Mouse (Mus musculus): ENCODE measurements around the gene Cntn4. TPM values are rescaled to one million over a fixed set of nuclear protein-coding genes. Genes with fewer than 3 reads are reported as not detected.

Cntn4 gene
- polyA plus RNA-seq, 2 experiments, result 1.2 to 1.9 TPM

DNA sequence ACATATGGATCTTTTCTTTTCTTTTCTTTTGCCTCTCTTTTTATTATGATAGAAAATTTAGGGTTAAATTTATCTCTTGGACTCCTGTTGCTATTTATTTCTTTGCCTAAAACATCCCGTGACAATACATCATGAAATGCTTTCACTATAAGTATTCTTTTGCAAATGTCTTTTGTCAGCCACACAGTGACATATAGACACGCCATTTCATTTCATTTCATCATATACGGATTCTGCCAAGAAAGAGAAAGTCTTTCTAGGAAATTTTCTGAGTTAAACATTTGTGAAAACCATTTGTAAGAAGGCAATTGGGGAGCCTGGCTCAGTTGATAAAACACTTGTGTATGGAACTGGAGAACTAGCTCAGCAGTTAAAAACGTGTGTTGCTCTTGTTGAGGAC is 625.0 kb downstream of the Cntn4 start:
- H3K27ac ChIP-seq (replicated peaks; ENCODE audit: low read depth, low read length), result no peak overlapping the region
- no peak overlapping the region for H3K9ac ChIP-seq (ENCODE audit: low read depth, low read length, severe bottlenecking)
- ATAC-seq (ENCODE audit: low FRiP score, low read depth) (no peak), DNase-seq (ENCODE audit: low spot score) (no peak)
- H3K9me3 ChIP-seq (ENCODE audit: control insufficient read depth, low read length), result no peaks in the 10 kb centered on the region
- no peaks in the 10 kb centered on the region for H3K36me3 ChIP-seq (ENCODE audit: control insufficient read depth, insufficient read depth, low read length)
- H3K4me3 ChIP-seq (replicated peaks; ENCODE audit: low read length), result no peak overlapping the region
- WGBS, result 70% methylated on average over 4 of the region's 4 CpGs
- H3K27me3 ChIP-seq (ENCODE audit: control insufficient read depth, insufficient read depth, low read length), result no peaks in the 10 kb centered on the region
- no peak overlapping the region for H3K4me2 ChIP-seq (replicated peaks; ENCODE audit: low read depth, low read length, severe bottlenecking)
- TF ChIP-seq POLR2A (IDR thresholded peaks at IDR 0.05; ENCODE audit: borderline replicate concordance, extremely low read depth, insufficient read depth, insufficient read length), result no peak
- H3K4me1 ChIP-seq (ENCODE audit: control insufficient read depth, insufficient read depth, low read length), result no peaks in the 10 kb centered on the region

DNA sequence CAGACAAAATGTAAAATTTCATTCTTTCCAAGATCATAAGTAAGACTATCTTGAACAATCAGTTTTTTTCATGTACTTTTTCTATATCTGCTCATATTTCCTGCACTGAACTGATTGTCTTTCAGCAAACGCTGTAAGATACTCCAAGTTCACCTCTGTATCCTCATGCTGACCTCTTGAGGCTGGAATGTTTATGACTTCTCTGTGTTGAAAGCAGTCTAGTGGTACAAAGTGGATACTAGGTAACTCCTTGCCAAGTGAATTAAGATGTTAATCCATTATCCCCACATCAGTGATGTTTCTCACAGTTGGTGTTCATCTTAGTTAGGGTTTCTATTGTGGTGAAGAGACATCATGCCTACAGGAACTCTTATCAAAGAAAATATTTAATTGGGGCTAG is 651.5 kb downstream of the Cntn4 start:
- Histone ChIP-seq H3K9me3 (ENCODE audit: control insufficient read depth, low read length) (no peaks in the 10 kb centered on the region), H3K9ac (ENCODE audit: low read depth, low read length, severe bottlenecking) (no peak overlapping the region), H3K36me3 (ENCODE audit: control insufficient read depth, insufficient read depth, low read length) (no peaks in the 10 kb centered on the region), H3K27ac (replicated peaks; ENCODE audit: low read depth, low read length) (no peak overlapping the region), H3K27me3 (ENCODE audit: control insufficient read depth, insufficient read depth, low read length) (no peaks in the 10 kb centered on the region), H3K4me1 (ENCODE audit: control insufficient read depth, insufficient read depth, low read length) (no peaks in the 10 kb centered on the region), H3K4me2 (replicated peaks; ENCODE audit: low read depth, low read length, severe bottlenecking) (no peak overlapping the region), H3K4me3 (replicated peaks; ENCODE audit: low read length) (no peak overlapping the region)
- WGBS, result 60% methylated on average over 1 of the region's 1 CpGs
- DNase-seq (ENCODE audit: low spot score) (no peak), ATAC-seq (ENCODE audit: low FRiP score, low read depth) (no peak)
- no peak for TF ChIP-seq POLR2A (IDR thresholded peaks at IDR 0.05; ENCODE audit: borderline replicate concordance, extremely low read depth, insufficient read depth, insufficient read length)

DNA sequence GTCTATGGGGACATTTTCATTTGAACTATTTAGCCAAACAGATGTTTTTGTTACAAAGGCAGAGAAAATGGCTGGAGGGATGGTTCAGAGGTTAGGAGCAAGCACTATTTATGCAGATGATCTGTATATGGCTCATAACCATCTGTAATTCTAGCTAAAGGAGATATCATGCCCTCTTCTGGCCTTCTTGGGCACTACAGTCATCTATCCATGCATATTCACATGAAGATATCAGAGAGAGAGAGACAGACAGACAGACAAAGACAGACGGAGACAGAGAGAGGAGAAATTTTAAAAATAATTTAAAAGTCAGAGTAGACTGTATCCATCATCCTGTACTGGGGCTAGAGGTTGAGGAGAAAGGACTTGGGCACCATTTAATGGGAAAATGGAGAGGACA is 652.2 kb downstream of the Cntn4 start:
- 72% methylated on average over 1 of the region's 1 CpGs for WGBS
- no peak for ATAC-seq (ENCODE audit: low FRiP score, low read depth)
- no peaks in the 10 kb centered on the region for H3K4me1 ChIP-seq (ENCODE audit: control insufficient read depth, insufficient read depth, low read length)

DNA sequence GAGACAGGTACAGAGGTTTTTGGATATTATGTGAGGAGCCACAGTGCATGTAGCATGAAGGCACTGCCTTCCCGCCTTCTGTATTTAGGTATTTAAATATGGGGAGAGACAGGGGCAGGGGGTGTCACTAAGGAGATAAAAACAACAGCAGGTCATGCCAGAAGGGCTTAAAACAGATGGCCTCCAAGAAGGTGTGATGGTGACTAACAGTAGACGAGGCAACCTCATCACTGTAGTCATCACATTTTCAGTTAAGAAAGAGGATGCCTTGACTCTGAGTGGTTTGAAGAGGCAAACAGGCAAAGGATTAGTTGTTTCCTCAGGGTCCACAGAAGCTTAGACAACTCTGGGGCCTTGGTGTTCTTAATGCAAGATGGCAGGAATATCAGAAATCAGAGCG is 655.0 kb downstream of the Cntn4 start:
- no peaks in the 10 kb centered on the region for H3K36me3 ChIP-seq (ENCODE audit: control insufficient read depth, insufficient read depth, low read length)
- WGBS, result 79% methylated on average over 3 of the region's 3 CpGs
- no peak overlapping the region for H3K4me3 ChIP-seq (replicated peaks; ENCODE audit: low read length)
- no peak overlapping the region for H3K27ac ChIP-seq (replicated peaks; ENCODE audit: low read depth, low read length)
- H3K4me1 ChIP-seq (ENCODE audit: control insufficient read depth, insufficient read depth, low read length), result no peaks in the 10 kb centered on the region
- H3K4me2 ChIP-seq (replicated peaks; ENCODE audit: low read depth, low read length, severe bottlenecking), result no peak overlapping the region
- H3K9me3 ChIP-seq (ENCODE audit: control insufficient read depth, low read length), result no peaks in the 10 kb centered on the region
- no peak for DNase-seq (ENCODE audit: low spot score)
- H3K27me3 ChIP-seq (ENCODE audit: control insufficient read depth, insufficient read depth, low read length), result no peaks in the 10 kb centered on the region
- H3K9ac ChIP-seq (ENCODE audit: low read depth, low read length, severe bottlenecking), result no peak overlapping the region
- no peak for ATAC-seq (ENCODE audit: low FRiP score, low read depth)
- no peak for TF ChIP-seq POLR2A (IDR thresholded peaks at IDR 0.05; ENCODE audit: borderline replicate concordance, extremely low read depth, insufficient read depth, insufficient read length)

More for the DNA sequence above, 652.2 kb downstream of the Cntn4 start:
- no peaks in the 10 kb centered on the region for H3K36me3 ChIP-seq (ENCODE audit: control insufficient read depth, insufficient read depth, low read length)
- DNase-seq (ENCODE audit: low spot score), result no peak
- TF ChIP-seq POLR2A (IDR thresholded peaks at IDR 0.05; ENCODE audit: borderline replicate concordance, extremely low read depth, insufficient read depth, insufficient read length), result no peak
- H3K27me3 ChIP-seq (ENCODE audit: control insufficient read depth, insufficient read depth, low read length), result no peaks in the 10 kb centered on the region
- no peak overlapping the region for H3K27ac ChIP-seq (replicated peaks; ENCODE audit: low read depth, low read length)
- H3K9ac ChIP-seq (ENCODE audit: low read depth, low read length, severe bottlenecking), result no peak overlapping the region
- no peak overlapping the region for H3K4me3 ChIP-seq (replicated peaks; ENCODE audit: low read length)
- no peak overlapping the region for H3K4me2 ChIP-seq (replicated peaks; ENCODE audit: low read depth, low read length, severe bottlenecking)
- H3K9me3 ChIP-seq (ENCODE audit: control insufficient read depth, low read length), result no peaks in the 10 kb centered on the region

DNA sequence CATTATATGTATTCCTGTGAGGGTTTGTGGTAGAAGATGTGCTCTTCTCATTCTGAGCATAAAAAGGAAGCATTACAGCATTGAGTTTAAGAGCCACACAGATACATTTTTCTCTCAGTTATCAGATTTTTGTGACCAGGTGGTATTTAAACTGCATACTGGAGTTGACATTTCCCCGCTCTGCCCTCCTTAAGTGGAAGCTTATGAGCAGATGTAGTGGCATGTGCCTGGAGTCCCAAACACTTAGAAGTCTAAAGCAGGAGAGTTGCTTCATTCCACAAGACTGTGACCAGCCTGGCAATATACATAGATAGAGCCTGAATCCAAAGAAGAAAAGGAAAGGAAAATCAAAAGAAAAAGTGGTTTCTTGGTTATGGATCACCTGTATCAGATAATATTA is 655.5 kb downstream of the Cntn4 start:
- Histone ChIP-seq H3K4me1 (ENCODE audit: control insufficient read depth, insufficient read depth, low read length) (no peaks in the 10 kb centered on the region), H3K27ac (replicated peaks; ENCODE audit: low read depth, low read length) (no peak overlapping the region), H3K36me3 (ENCODE audit: control insufficient read depth, insufficient read depth, low read length) (no peaks in the 10 kb centered on the region), H3K9ac (ENCODE audit: low read depth, low read length, severe bottlenecking) (no peak overlapping the region), H3K27me3 (ENCODE audit: control insufficient read depth, insufficient read depth, low read length) (no peaks in the 10 kb centered on the region), H3K9me3 (ENCODE audit: control insufficient read depth, low read length) (no peaks in the 10 kb centered on the region), H3K4me3 (replicated peaks; ENCODE audit: low read length) (no peak overlapping the region), H3K4me2 (replicated peaks; ENCODE audit: low read depth, low read length, severe bottlenecking) (no peak overlapping the region)
- no peak for ATAC-seq (ENCODE audit: low FRiP score, low read depth)
- WGBS, result 61% methylated on average over 1 of the region's 1 CpGs
- no peak for TF ChIP-seq POLR2A (IDR thresholded peaks at IDR 0.05; ENCODE audit: borderline replicate concordance, extremely low read depth, insufficient read depth, insufficient read length)
- no peak for DNase-seq (ENCODE audit: low spot score)

DNA sequence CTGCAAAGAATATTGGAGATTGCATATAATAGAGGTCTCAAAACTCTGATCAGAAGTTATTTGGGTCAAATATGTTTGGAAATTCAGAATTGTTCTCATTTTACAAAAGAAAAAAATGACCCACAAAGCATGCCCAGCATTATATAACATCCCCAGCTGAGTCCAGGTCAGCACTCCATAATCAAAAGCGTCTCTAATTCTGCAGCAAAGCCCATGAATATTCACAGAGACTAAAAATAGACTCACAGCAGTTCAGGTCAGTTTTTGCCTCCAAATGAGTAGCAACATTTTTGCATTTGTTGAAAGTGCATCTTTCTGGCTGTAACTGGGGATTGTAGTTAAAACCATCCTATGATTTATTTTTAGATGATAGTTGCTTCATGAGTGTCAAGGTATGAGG is 657.6 kb downstream of the Cntn4 start:
- WGBS, result 65% methylated on average over 1 of the region's 1 CpGs
- H3K4me1 ChIP-seq (ENCODE audit: control insufficient read depth, insufficient read depth, low read length), result no peaks in the 10 kb centered on the region

More for the DNA sequence above, 657.6 kb downstream of the Cntn4 start:
- no peaks in the 10 kb centered on the region for H3K36me3 ChIP-seq (ENCODE audit: control insufficient read depth, insufficient read depth, low read length)
- H3K27ac ChIP-seq (replicated peaks; ENCODE audit: low read depth, low read length), result no peak overlapping the region
- H3K9ac ChIP-seq (ENCODE audit: low read depth, low read length, severe bottlenecking), result no peak overlapping the region
- no peaks in the 10 kb centered on the region for H3K9me3 ChIP-seq (ENCODE audit: control insufficient read depth, low read length)
- no peak for TF ChIP-seq POLR2A (IDR thresholded peaks at IDR 0.05; ENCODE audit: borderline replicate concordance, extremely low read depth, insufficient read depth, insufficient read length)
- DNase-seq (ENCODE audit: low spot score) (no peak), ATAC-seq (ENCODE audit: low FRiP score, low read depth) (no peak)
- no peak overlapping the region for H3K4me3 ChIP-seq (replicated peaks; ENCODE audit: low read length)
- H3K4me2 ChIP-seq (replicated peaks; ENCODE audit: low read depth, low read length, severe bottlenecking), result no peak overlapping the region
- H3K27me3 ChIP-seq (ENCODE audit: control insufficient read depth, insufficient read depth, low read length), result no peaks in the 10 kb centered on the region
